Mouse (Mus musculus) erythroblast, embryonic 14.5 days (primary cell): ENCODE results near the gene Igfbp4.

ENCODE experiments used
- GATA1 ChIP-seq: IDR thresholded peaks from 2 replicates; pipeline ENCODE4 v1.6.1; 2012; ENCODE audit warnings: low read length, inconsistent platforms, mixed read lengths
- TAL1 ChIP-seq: IDR thresholded peaks from 3 replicates; pipeline ENCODE4 v1.6.1; 2012; ENCODE audit warnings: low read length, inconsistent platforms, mixed read lengths

DNA sequence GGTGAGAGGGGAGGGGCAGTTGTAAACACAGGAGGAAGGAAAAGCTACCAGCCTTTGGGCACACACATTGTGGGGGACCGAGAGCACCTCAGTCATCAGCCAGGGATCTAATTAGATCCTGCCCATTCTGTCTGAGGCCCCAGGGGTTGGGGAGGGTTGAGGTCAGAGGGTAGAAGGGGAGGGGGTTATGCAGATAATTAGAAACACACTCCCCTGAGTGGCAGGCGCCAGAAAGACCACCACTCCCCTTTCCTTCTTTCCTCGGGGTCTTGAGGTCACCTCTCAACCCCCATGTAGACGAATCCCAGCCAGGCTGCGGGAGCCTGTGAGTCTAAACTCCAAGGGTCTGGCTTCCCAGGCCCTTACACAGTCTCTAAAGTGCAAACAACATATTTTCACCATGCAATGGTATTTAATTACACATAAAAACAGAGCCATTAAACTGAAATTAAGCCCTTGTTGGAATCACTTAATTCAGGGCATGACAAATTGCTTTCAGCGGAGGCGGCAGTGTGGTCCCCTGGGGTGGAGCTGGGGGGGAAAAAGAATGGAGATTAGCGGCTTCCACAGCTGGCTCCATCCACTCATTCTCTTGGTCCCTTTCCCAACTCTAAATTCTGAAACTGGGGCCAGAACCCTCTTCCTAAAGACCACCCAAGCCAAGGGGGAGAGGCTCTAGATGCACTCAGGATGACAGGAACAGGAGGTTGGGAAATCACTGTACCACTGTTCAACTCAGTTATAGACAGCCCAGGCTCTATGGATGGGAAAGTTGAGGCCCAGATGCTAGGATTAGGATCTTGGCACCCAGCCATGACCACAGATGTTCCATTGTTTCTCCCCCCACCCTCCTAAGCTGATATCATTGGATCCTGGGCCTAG, 14.8 kb downstream of the Igfbp4 start:
- TF ChIP-seq GATA1 = no peak
- TF ChIP-seq TAL1 = no peak
